Mouse (Mus musculus): ENCODE results near the gene Lrrc46.

- TF ChIP-seq CTCF (IDR thresholded peaks at IDR 0.05; ENCODE audit: insufficient read depth, low read length) (no peak), POLR2A (IDR thresholded peaks at IDR 0.05; ENCODE audit: borderline replicate concordance, extremely low read depth, low read depth, low read length) (no peak)
Observed at GRCm38 (mm10) chr11:97003170-97003569, 38.0 kb downstream of the Lrrc46 start.
